Mouse (Mus musculus): Measurements from ENCODE around the gene Olfr1089. TPM values are rescaled to one million over a fixed set of nuclear protein-coding genes. Genes with fewer than 3 reads are reported as not detected.

The Olfr1089 gene
- not detected in 2 replicates for polyA plus RNA-seq (2012; rRNA removed)

- TF ChIP-seq POLR2A (IDR thresholded peaks at IDR 0.05; ENCODE audit: borderline replicate concordance, extremely low read depth, insufficient read depth, insufficient read length, poor library complexity, severe bottlenecking) (no peak), CTCF (IDR thresholded peaks at IDR 0.05; ENCODE audit: borderline replicate concordance, extremely low read depth, insufficient read depth, insufficient read length) (no peak)
- no peak for DNase-seq (ENCODE audit: low read depth)
These were observed at the start of gene Olfr1089 for GRCm38 (mm10) chr2:86733601-86734000. Gene Olfr1089, minus strand, starts transcription at chr2:86733701.

DNA sequence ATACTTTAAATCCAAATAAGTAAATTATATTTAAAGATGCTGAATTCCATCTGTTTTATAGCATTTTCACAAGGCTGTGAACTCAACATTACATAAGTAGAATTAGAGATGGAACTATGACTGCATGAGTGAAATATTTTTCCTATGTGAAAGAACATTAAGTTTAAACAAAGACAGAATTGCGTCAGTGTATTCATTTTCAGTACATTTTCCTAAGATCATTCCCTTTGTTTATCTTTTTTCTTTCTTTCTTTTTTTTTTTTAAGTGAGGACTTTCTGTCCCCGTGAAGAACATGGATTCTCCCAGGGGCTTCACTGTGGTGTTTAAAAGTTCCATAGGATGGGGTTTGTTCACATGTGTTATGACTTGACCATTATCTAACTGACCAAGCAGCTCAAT lies 48.7 kb upstream of the Olfr1089 start, which contains the start of gene Olfr1093:
Olfr1093 (plus strand) TSS at position 301 of the 400 bp plus-strand sequence.
- TF ChIP-seq CTCF (IDR thresholded peaks at IDR 0.05; ENCODE audit: borderline replicate concordance, extremely low read depth, insufficient read depth, insufficient read length) (no peak), POLR2A (IDR thresholded peaks at IDR 0.05; ENCODE audit: borderline replicate concordance, extremely low read depth, insufficient read depth, insufficient read length, poor library complexity, severe bottlenecking) (no peak)
- no peak for DNase-seq (ENCODE audit: low read depth)

DNA sequence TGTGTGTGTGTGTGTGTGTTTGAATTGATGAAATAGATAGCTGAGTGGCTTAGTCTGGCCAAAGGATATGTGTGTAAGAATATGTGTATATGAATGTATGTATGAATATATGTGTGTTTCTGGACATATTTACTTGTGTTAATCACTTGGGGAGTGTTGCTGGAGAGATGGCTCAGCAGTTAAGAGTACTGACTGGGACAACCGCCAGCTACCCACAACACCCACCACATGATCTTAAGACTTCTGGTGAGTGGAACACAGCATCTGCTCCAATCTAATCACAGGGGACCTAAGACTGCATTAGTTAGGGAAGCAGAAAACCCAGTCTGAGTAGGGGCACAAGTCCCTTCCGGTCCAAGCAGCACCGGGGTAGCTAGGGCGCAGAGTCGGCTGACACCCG lies 27.5 kb upstream of the Olfr1089 start:
- no peak for DNase-seq (ENCODE audit: low read depth)
- TF ChIP-seq POLR2A (IDR thresholded peaks at IDR 0.05; ENCODE audit: borderline replicate concordance, extremely low read depth, insufficient read depth, insufficient read length, poor library complexity, severe bottlenecking) (no peak), CTCF (IDR thresholded peaks at IDR 0.05; ENCODE audit: borderline replicate concordance, extremely low read depth, insufficient read depth, insufficient read length) (no peak)

- DNase-seq (ENCODE audit: low read depth) = no peak
- TF ChIP-seq CTCF (IDR thresholded peaks at IDR 0.05; ENCODE audit: borderline replicate concordance, extremely low read depth, insufficient read depth, insufficient read length) = no peak
- TF ChIP-seq POLR2A (IDR thresholded peaks at IDR 0.05; ENCODE audit: borderline replicate concordance, extremely low read depth, insufficient read depth, insufficient read length, poor library complexity, severe bottlenecking) = no peak
These were observed 25.4 kb upstream of the Olfr1089 start, which contains the start of gene Olfr1090 for GRCm38 (mm10) chr2:86758893-86759292. Gene Olfr1090, minus strand, starts transcription at chr2:86758993.

DNA sequence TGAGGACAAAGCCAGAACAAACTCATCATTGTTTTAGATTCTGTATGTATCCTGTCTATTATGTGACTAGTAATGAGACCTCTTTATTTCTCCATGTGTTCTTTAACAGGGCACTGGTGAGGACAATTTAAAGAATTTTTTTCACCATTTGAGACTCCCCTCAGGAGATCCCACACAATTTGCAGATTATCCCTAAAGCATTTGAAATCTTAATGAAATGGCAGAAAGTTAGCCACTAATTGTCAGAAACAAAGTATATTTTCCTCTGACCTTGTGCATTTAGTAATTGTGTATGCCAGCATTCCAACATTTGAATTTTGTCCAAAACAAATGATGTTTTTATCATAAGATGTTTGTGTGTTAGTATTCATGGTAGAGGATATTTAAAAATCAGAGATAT lies 35.2 kb downstream of the Olfr1089 start, which contains the start of gene Olfr1087:
Olfr1087 (minus strand) TSS at position 101 of the 400 bp plus-strand sequence.
- no peak for TF ChIP-seq CTCF (IDR thresholded peaks at IDR 0.05; ENCODE audit: borderline replicate concordance, extremely low read depth, insufficient read depth, insufficient read length)
- TF ChIP-seq POLR2A (IDR thresholded peaks at IDR 0.05; ENCODE audit: borderline replicate concordance, extremely low read depth, insufficient read depth, insufficient read length, poor library complexity, severe bottlenecking) = no peak
- no peak for DNase-seq (ENCODE audit: low read depth)

Other genes starting within 250 kb of the Olfr1089 start
- gene Olfr228, start 246.3 kb downstream of the Olfr1089 start, polyA plus RNA-seq (2012; rRNA removed) = not detected in 2 replicates
- not detected in 2 replicates for gene Olfr1076, start 225.2 kb downstream of the Olfr1089 start, polyA plus RNA-seq (2012; rRNA removed)
- not detected in 2 replicates for gene Olfr1079, start 191.2 kb downstream of the Olfr1089 start, polyA plus RNA-seq (2012; rRNA removed)
- not detected in 2 replicates for gene Olfr1080, start 175.5 kb downstream of the Olfr1089 start, polyA plus RNA-seq (2012; rRNA removed)
- not detected in 2 replicates for gene Olfr1082, start 134.7 kb downstream of the Olfr1089 start, polyA plus RNA-seq (2012; rRNA removed)
- not detected in 2 replicates for gene Olfr1084, start 94.0 kb downstream of the Olfr1089 start, polyA plus RNA-seq (2012; rRNA removed)
- gene Olfr1085, start 71.7 kb downstream of the Olfr1089 start, polyA plus RNA-seq (2012; rRNA removed) = not detected in 2 replicates
- not detected in 2 replicates for gene Olfr1086, start 53.6 kb downstream of the Olfr1089 start, polyA plus RNA-seq (2012; rRNA removed)
- not detected in 2 replicates for gene Olfr1087, start 35.3 kb downstream of the Olfr1089 start, polyA plus RNA-seq (2012; rRNA removed)
- gene Olfr1090, start 25.3 kb upstream of the Olfr1089 start, polyA plus RNA-seq (2012; rRNA removed) = not detected in 2 replicates
- not detected in 2 replicates for gene Olfr1093, start 48.8 kb upstream of the Olfr1089 start, polyA plus RNA-seq (2012; rRNA removed)
- gene Olfr141, start 76.3 kb upstream of the Olfr1089 start, polyA plus RNA-seq (2012; rRNA removed) = not detected in 2 replicates
- not detected in 2 replicates for gene Olfr1094, start 91.0 kb upstream of the Olfr1089 start, polyA plus RNA-seq (2012; rRNA removed)
- gene Olfr1095, start 118.0 kb upstream of the Olfr1089 start, polyA plus RNA-seq (2012; rRNA removed) = not detected in 2 replicates
- gene Gm13723, start 141.1 kb upstream of the Olfr1089 start, polyA plus RNA-seq (2012; rRNA removed) = not detected in 2 replicates
- gene Olfr1097, start 158.5 kb upstream of the Olfr1089 start, polyA plus RNA-seq (2012; rRNA removed) = not detected in 2 replicates
- not detected in 2 replicates for gene Olfr1098, start 190.8 kb upstream of the Olfr1089 start, polyA plus RNA-seq (2012; rRNA removed)
- not detected in 2 replicates for gene Olfr1099, start 227.0 kb upstream of the Olfr1089 start, polyA plus RNA-seq (2012; rRNA removed)
- not detected in 2 replicates for gene Olfr1100, start 246.3 kb upstream of the Olfr1089 start, polyA plus RNA-seq (2012; rRNA removed)